Mouse (Mus musculus) midbrain, embryonic 15.5 days (tissue): ENCODE measurements around the gene Sap30l. TPM values are rescaled to one million over a fixed set of nuclear protein-coding genes. Genes with fewer than 3 reads are reported as not detected.

Source experiments
- ATAC-seq: fragments of 200-750 bp; cut with Nextera tagmentation; replicated peaks from 2 replicates; pipeline ENCODE4 v1.8.0; 2017; ENCODE audit warnings: moderate TSS enrichment
- H3K27ac ChIP-seq: fragments of 300-500 bp; sonication (generic); 2 replicates; pipeline ENCODE4 v1.5.1; 2015; ENCODE audit warnings: mild to moderate bottlenecking, inconsistent platforms
- H3K27me3 ChIP-seq: fragments of 300-500 bp; sonication (generic); replicated peaks from 2 replicates; pipeline ENCODE4 v1.6.1; 2015; ENCODE audit warnings: inconsistent platforms
- H3K36me3 ChIP-seq: fragments of 300-500 bp; sonication (generic); replicated peaks from 2 replicates; pipeline ENCODE4 v1.6.1; 2015; ENCODE audit warnings: inconsistent platforms
- H3K4me1 ChIP-seq: fragments of 300-500 bp; sonication (generic); 2 replicates; pipeline ENCODE4 v1.6.1; 2015; ENCODE audit warnings: inconsistent platforms
- H3K4me2 ChIP-seq: fragments of 300-500 bp; sonication (generic); 2 replicates; pipeline ENCODE4 v1.6.1; 2015; ENCODE audit warnings: inconsistent platforms, mild to moderate bottlenecking, moderate library complexity
- H3K4me3 ChIP-seq: fragments of 300-500 bp; sonication (generic); 2 replicates; pipeline ENCODE4 v1.5.1; 2015; ENCODE audit warnings: mild to moderate bottlenecking, inconsistent platforms
- H3K9ac ChIP-seq: fragments of 300-500 bp; sonication (generic); 2 replicates; pipeline ENCODE4 v1.6.1; 2015; ENCODE audit warnings: mild to moderate bottlenecking, inconsistent platforms
- H3K9me3 ChIP-seq: fragments of 300-500 bp; sonication (generic); 2 replicates; pipeline ENCODE4 v1.6.1; 2016; ENCODE audit warnings: inconsistent platforms
- WGBS: fragments of 180-500 bp; shearing (Covaris S2); methylation state at CpG from one replicate; pipeline ENCODE4 v1.1.7; 2015; ENCODE audit warnings: mixed read lengths; 5-methylcytosine and 5-hydroxymethylcytosine counted together
- polyA plus RNA-seq: library from polyadenylated mRNA; unstranded; fragments of >200 nt; fragmentation: Nextera tagmentation; extraction: Ambion mirVana; gene quantifications from 2 replicates; pipeline ENCODE4 v1.2.1, GENCODE M21; 2015

Sap30l gene
- polyA plus RNA-seq, 1 experiment from 2014 or later, result 11.6 TPM

DNA sequence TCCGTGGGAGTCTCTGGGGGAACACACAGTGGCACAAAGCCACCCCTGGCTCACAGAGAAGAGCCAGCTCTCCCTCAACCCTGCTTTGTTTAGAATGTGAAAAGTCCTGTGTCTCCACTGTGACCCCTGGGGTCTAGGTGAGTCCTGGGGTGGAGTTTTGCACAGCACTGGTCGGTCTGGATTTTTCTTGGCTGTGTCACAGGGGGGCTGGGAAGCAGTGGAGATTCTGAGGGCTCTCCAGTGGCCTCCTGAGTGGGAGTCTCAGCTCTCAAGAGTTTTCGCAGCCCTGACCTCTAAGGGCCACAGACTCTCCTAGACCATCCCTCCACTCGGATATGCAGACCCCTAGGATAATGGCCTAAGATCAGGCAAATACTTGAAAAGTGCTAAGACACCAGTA, 56.3 kb downstream of the Sap30l start:
- Histone ChIP-seq H3K27me3 (no peaks in the 10 kb centered on the region), H3K9me3 (no peaks in the 10 kb centered on the region), H3K4me1 (no peaks in the 10 kb centered on the region), H3K9ac (no peak overlapping the region), H3K4me2 (no peak overlapping the region), H3K36me3 (no peaks in the 10 kb centered on the region), H3K4me3 (no peak overlapping the region), H3K27ac (no peak overlapping the region)
- 38% methylated on average over 4 of the region's 4 CpGs for WGBS
- ATAC-seq, result no peak

Other genes starting within 250 kb of the Sap30l start
- 16.4 and 16.5 TPM in 2 replicates for gene Galnt10, start 156.2 kb upstream of the Sap30l start, polyA plus RNA-seq
- gene Hand1, start 31.2 kb downstream of the Sap30l start, polyA plus RNA-seq, result not detected in 2 replicates
- gene Larp1, start 207.4 kb downstream of the Sap30l start, polyA plus RNA-seq, result 22.1 and 22.8 TPM in 2 replicates